Mouse (Mus musculus): ENCODE results near the gene Gm11037. TPM values are rescaled to one million over a fixed set of nuclear protein-coding genes. Genes with fewer than 3 reads are reported as not detected.

Gene Gm11037
- total and polyA plus RNA-seq, 2 experiments from 2014 or later = not detected

DNA sequence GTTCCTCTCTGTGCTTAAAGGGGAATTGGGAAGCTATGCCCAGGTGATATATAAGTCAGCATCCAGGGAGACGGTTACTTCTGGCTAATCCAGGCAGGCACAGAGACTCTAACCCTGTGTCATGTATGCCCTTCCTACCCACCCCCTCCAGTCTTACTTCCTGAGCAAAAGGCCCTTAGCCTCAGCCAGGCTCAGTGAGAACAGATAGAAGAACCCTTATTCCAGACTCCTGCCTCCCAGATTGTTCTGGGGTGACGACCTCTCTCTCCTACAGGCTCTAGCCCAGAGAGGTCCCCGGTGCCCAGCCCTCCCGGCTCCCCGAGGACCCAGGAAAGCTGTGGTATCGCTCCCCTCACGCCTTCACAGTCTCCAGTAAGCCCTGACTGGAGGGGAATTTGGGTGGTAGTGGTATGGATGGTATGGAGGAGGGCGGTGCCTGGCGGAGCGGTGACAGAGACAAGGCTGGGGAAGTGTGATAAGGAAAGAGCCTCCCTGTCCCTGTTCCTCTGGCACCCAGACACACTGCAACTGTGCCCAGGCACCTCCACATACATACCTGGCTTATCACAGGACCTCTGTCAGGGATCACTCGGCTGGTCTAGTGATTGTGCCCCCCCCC is 2.3 kb downstream of the Gm11037 start:
- H3K4me3 ChIP-seq (ENCODE audit: low read length) = no peak overlapping the region
- no peaks in the 10 kb centered on the region for H3K27me3 ChIP-seq (ENCODE audit: insufficient read depth, low read length)
- no peaks in the 10 kb centered on the region for H3K36me3 ChIP-seq (ENCODE audit: insufficient read depth, low read length)
- no peak for DNase-seq (ENCODE audit: low spot score)
- H3K4me1 ChIP-seq (ENCODE audit: insufficient read depth, low read length) = no peaks in the 10 kb centered on the region
- no peak for ATAC-seq
- no peaks in the 10 kb centered on the region for H3K9me3 ChIP-seq (ENCODE audit: low read length)
- H3K4me2 ChIP-seq (ENCODE audit: low read depth, low read length) = no peak overlapping the region
- 82% methylated on average over 11 of the region's 11 CpGs for WGBS
- no peak overlapping the region for H3K9ac ChIP-seq (replicated peaks; ENCODE audit: low read length)
- TF ChIP-seq CTCF (IDR thresholded peaks at IDR 0.05; ENCODE audit: low read depth) = no peak
- H3K27ac ChIP-seq = no peak overlapping the region

GRCm38 (mm10) chr2:131138296-131138695 is 5.0 kb downstream of the Gm11037 start:
- no peaks in the 10 kb centered on the region for H3K9me3 ChIP-seq (ENCODE audit: low read length)
- no peak for TF ChIP-seq CTCF (IDR thresholded peaks at IDR 0.05; ENCODE audit: low read depth)

DNA sequence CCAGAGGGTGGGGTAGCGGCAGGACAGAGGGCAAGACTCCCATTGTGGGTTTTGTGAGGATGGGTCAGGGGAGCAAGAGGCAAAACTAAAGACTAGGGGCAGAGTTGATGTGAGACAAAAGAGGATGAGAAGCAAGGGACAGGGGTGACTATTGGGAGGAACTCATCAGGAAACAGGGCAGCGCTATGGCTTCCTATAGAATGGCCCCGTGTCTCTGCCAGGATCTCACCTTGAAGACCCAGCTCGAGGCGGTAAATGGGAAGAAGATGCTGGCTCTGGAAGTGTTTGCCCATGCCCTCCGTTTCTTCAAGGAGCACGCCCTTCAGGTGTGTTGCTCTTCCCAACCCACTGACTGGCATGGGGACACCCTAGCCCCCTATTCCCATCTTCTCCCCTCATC is 5.5 kb downstream of the Gm11037 start:
- no peaks in the 10 kb centered on the region for H3K4me1 ChIP-seq (ENCODE audit: insufficient read depth, low read length)
- no peak for ATAC-seq
- no peaks in the 10 kb centered on the region for H3K9me3 ChIP-seq (ENCODE audit: low read length)
- no peak for TF ChIP-seq CTCF (IDR thresholded peaks at IDR 0.05; ENCODE audit: low read depth)
- H3K9ac ChIP-seq (replicated peaks; ENCODE audit: low read length) = no peak overlapping the region
- no peak for DNase-seq (ENCODE audit: low spot score)
- 58% methylated on average over 7 of the region's 7 CpGs for WGBS
- H3K27me3 ChIP-seq (ENCODE audit: insufficient read depth, low read length) = no peaks in the 10 kb centered on the region
- H3K36me3 ChIP-seq (ENCODE audit: insufficient read depth, low read length) = no peaks in the 10 kb centered on the region
- no peak overlapping the region for H3K4me2 ChIP-seq (ENCODE audit: low read depth, low read length)
- no peak overlapping the region for H3K27ac ChIP-seq
- H3K4me3 ChIP-seq (ENCODE audit: low read length) = no peak overlapping the region

More at GRCm38 (mm10) chr2:131138296-131138695, 5.0 kb downstream of the Gm11037 start:
- WGBS = 62% methylated on average over 4 of the region's 4 CpGs
- Histone ChIP-seq H3K9ac (replicated peaks; ENCODE audit: low read length) (no peak overlapping the region), H3K4me3 (ENCODE audit: low read length) (no peak overlapping the region), H3K27me3 (ENCODE audit: insufficient read depth, low read length) (no peaks in the 10 kb centered on the region), H3K27ac (no peak overlapping the region), H3K36me3 (ENCODE audit: insufficient read depth, low read length) (no peaks in the 10 kb centered on the region), H3K4me2 (ENCODE audit: low read depth, low read length) (no peak overlapping the region), H3K4me1 (ENCODE audit: insufficient read depth, low read length) (no peaks in the 10 kb centered on the region)
- DNase-seq (ENCODE audit: low spot score) = no peak
- no peak for ATAC-seq

DNA sequence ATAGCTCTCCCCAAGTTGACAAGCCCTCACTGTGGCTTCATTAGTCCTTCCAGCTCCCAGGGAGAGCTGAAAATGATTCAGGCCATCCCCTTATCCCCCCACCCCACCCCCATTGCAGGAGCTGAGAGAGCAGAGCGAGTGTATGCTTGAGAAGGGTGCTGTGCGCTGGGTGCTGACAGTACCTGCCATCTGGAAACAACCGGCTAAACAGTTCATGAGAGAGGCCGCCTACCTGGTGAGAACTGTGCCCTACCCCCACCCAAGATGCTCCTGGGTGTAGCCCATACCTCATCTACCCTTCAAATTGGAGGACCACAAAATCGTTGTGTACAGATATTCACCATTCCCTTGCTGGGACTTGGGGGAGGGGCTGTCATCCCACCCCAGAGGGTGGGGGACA is 6.0 kb downstream of the Gm11037 start:
- no peak overlapping the region for H3K4me3 ChIP-seq (ENCODE audit: low read length)
- H3K4me1 ChIP-seq (ENCODE audit: insufficient read depth, low read length) = no peaks in the 10 kb centered on the region
- H3K36me3 ChIP-seq (ENCODE audit: insufficient read depth, low read length) = no peaks in the 10 kb centered on the region; the same call in 1 of the 2 replicates
- TF ChIP-seq CTCF (IDR thresholded peaks at IDR 0.05; ENCODE audit: low read depth) = no peak
- no peak overlapping the region for H3K9ac ChIP-seq (replicated peaks; ENCODE audit: low read length)
- no peak for DNase-seq (ENCODE audit: low spot score)
- WGBS = 90% methylated on average over 5 of the region's 5 CpGs
- H3K27me3 ChIP-seq (ENCODE audit: insufficient read depth, low read length) = no peaks in the 10 kb centered on the region
- no peak overlapping the region for H3K4me2 ChIP-seq (ENCODE audit: low read depth, low read length)
- ATAC-seq = no peak
- no peaks in the 10 kb centered on the region for H3K9me3 ChIP-seq (ENCODE audit: low read length)
- H3K27ac ChIP-seq = no peak overlapping the region

DNA sequence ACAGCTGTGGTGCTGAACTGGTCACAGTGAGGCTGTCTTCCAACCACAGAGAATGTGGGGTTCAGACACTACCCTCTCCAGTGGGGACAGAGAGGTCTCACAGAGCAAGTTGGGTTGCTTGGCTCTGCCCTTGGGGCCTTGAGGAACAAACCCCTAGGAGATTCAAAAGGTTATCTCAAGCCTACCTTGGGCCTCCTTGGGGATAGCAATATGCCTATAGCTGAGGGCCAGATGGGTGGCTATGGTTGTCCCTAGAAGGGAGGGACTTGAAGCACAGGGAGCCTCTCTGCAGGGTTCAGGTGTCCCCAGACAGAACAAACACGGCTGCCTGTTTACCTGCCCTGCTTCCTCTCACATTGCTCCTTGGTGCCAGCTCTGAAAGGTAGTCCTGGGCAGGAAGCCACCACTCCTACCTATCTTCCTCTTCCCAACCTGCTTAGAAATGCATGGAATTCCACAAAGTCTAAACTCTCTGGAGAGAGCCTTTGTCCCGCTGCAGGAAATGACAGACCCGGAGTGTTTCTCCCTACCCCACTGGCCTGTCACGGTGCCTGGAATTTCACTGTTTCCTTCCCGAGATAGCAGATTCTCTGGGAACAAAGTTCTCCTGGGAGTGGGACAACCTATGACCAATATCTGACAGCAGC is 6.7 kb downstream of the Gm11037 start:
- no peak for DNase-seq (ENCODE audit: low spot score)
- H3K4me3 ChIP-seq (ENCODE audit: low read length) = no peak overlapping the region

DNA sequence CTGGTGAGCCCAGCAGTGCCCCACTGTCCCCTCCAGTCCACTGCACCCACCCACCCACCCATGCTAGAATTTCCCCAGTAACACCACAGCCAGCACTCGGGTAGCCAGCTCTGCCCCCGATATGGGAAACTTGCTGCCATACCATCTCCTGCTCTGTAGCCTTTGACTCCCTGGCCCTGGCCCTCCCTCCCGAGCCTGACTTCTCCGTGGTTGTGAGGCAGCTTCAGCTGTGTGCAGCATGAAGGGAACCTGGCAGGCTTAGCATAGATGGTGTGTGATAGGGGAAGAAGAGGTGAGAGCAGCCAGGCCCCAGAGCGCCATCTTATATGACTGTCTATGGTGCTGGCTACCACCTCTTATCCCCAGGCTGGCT is 7.2 kb downstream of the Gm11037 start:
- 68% methylated on average over 5 of the region's 5 CpGs for WGBS
- H3K9ac ChIP-seq (replicated peaks; ENCODE audit: low read length) = no peak overlapping the region
- no peak for ATAC-seq

More for the DNA sequence above, 6.7 kb downstream of the Gm11037 start:
- H3K9me3 ChIP-seq (ENCODE audit: low read length) = no peaks in the 10 kb centered on the region
- H3K4me2 ChIP-seq (ENCODE audit: low read depth, low read length) = no peak overlapping the region
- H3K9ac ChIP-seq (replicated peaks; ENCODE audit: low read length) = no peak overlapping the region
- WGBS = 46% methylated on average over 5 of the region's 5 CpGs
- H3K27me3 ChIP-seq (ENCODE audit: insufficient read depth, low read length) = no peaks in the 10 kb centered on the region
- TF ChIP-seq CTCF (IDR thresholded peaks at IDR 0.05; ENCODE audit: low read depth) = no peak
- H3K27ac ChIP-seq = no peak overlapping the region
- no peak for ATAC-seq
- no peaks in the 10 kb centered on the region for H3K4me1 ChIP-seq (ENCODE audit: insufficient read depth, low read length)
- peaks cover 5% of the 10 kb centered on the region; the same call in 1 of the 2 replicates for H3K36me3 ChIP-seq (ENCODE audit: insufficient read depth, low read length)

More for the DNA sequence above, 7.2 kb downstream of the Gm11037 start:
- no peaks in the 10 kb centered on the region for H3K27me3 ChIP-seq (ENCODE audit: insufficient read depth, low read length)
- no peak overlapping the region for H3K27ac ChIP-seq
- no peak overlapping the region for H3K4me2 ChIP-seq (ENCODE audit: low read depth, low read length)
- no peak overlapping the region for H3K4me3 ChIP-seq (ENCODE audit: low read length)
- no peak for DNase-seq (ENCODE audit: low spot score)
- peaks cover 10% of the 10 kb centered on the region; the same call in 1 of the 2 replicates for H3K36me3 ChIP-seq (ENCODE audit: insufficient read depth, low read length)
- TF ChIP-seq CTCF (IDR thresholded peaks at IDR 0.05; ENCODE audit: low read depth) = no peak
- H3K4me1 ChIP-seq (ENCODE audit: insufficient read depth, low read length) = no peaks in the 10 kb centered on the region
- no peaks in the 10 kb centered on the region for H3K9me3 ChIP-seq (ENCODE audit: low read length)

Data from hindbrain, postnatal 0 days (tissue).